Mouse (Mus musculus) MEL (cell line): ENCODE measurements around the gene Ddx6. TPM values are rescaled to one million over a fixed set of nuclear protein-coding genes. Genes with fewer than 3 reads are reported as not detected.

Source experiments
- DNase-seq: peaks from one replicate; pipeline ENCODE4 v3.0.0; 2011; ENCODE audit warnings: low read depth, low spot score
- H3K27ac ChIP-seq: 2 replicates; pipeline ENCODE4 v1.5.1; 2012; ENCODE audit warnings: low read depth, mild to moderate bottlenecking, control low read depth, low read length, moderate library complexity; ENCODE audit not compliant: control insufficient read depth
- H3K27me3 ChIP-seq, 2 experiments: fragments of 150-350 bp in 1 of 2; sonication (generic) in 1 of 2; 2 replicates each; pipeline ENCODE4 v1.6.1; 2012; ENCODE audit warnings: low read length in 2 of 2, mild to moderate bottlenecking in 2 of 2, improper control_type of control experiment in 1 of 2, moderate library complexity in 1 of 2; ENCODE audit not compliant: insufficient read depth in 2 of 2, control insufficient read depth in 1 of 2
- H3K36me3 ChIP-seq, 2 experiments: 2 replicates each; pipeline ENCODE4 v1.6.1; 2012 to 2014; ENCODE audit warnings: low read length in 2 of 2, improper control_type of control experiment in 1 of 2, inconsistent platforms in 1 of 2, mild to moderate bottlenecking in 1 of 2; ENCODE audit not compliant: insufficient read depth in 2 of 2, control insufficient read depth in 1 of 2
- H3K4me1 ChIP-seq, 2 experiments: fragments of 150-350 bp in 1 of 2; sonication (generic) in 1 of 2; 2 replicates each; pipeline ENCODE4 v1.6.1; 2012; ENCODE audit warnings: low read length in 2 of 2, improper control_type of control experiment in 1 of 2, mild to moderate bottlenecking in 1 of 2; ENCODE audit not compliant: insufficient read depth in 2 of 2, control insufficient read depth in 1 of 2
- H3K4me3 ChIP-seq, 2 experiments: fragments of 150-350 bp in 1 of 2; sonication (generic) in 1 of 2; 2 replicates each; pipeline ENCODE4 v1.5.1; 2012; ENCODE audit warnings: low read depth in 2 of 2, low read length in 2 of 2, mild to moderate bottlenecking in 2 of 2, moderate library complexity in 2 of 2, control low read depth in 1 of 2, improper control_type of control experiment in 1 of 2; ENCODE audit not compliant: control insufficient read depth in 1 of 2, insufficient read depth in 1 of 2
- H3K79me2 ChIP-seq: 2 replicates; pipeline ENCODE4 v1.6.1; 2012; ENCODE audit warnings: mild to moderate bottlenecking, low read length, moderate library complexity; ENCODE audit not compliant: control insufficient read depth, poor library complexity, insufficient read depth
- H3K9ac ChIP-seq: 2 replicates; pipeline ENCODE4 v1.6.1; 2012; ENCODE audit warnings: low read depth, mild to moderate bottlenecking, control low read depth, low read length, moderate library complexity; ENCODE audit not compliant: control insufficient read depth, poor library complexity, severe bottlenecking
- H3K9me3 ChIP-seq: fragments of 150-350 bp; sonication (generic); replicated peaks from 2 replicates; pipeline ENCODE4 v1.6.1; 2012; ENCODE audit warnings: mild to moderate bottlenecking, low read length, improper control_type of control experiment, moderate library complexity; ENCODE audit not compliant: insufficient read depth
- CHD1 ChIP-seq: IDR thresholded peaks from 2 replicates; pipeline ENCODE4 v1.6.1; 2012; ENCODE audit warnings: low read depth, mild to moderate bottlenecking, inconsistent platforms, low read length, improper control_type of control experiment
- CHD2 ChIP-seq: IDR thresholded peaks from 2 replicates; pipeline ENCODE4 v1.6.1; 2011; ENCODE audit warnings: low read length, improper control_type of control experiment
- CTCF ChIP-seq, 3 experiments: IDR thresholded peaks in 2 of 3; conservative IDR thresholded peaks in 1 of 3; 2 replicates each; pipeline ENCODE4 v1.5.1; 2011 to 2012; ENCODE audit warnings: low read length in 3 of 3, low read depth in 2 of 3, mild to moderate bottlenecking in 2 of 3, improper control_type of control experiment in 1 of 3, inconsistent platforms in 1 of 3, mixed read lengths in 1 of 3, moderate library complexity in 1 of 3; ENCODE audit not compliant: control insufficient read depth in 1 of 3, insufficient read depth in 1 of 3, poor library complexity in 1 of 3, severe bottlenecking in 1 of 3
- ELF1 ChIP-seq: IDR thresholded peaks from 2 replicates; pipeline ENCODE4 v1.6.1; 2014; ENCODE audit warnings: low read depth, mild to moderate bottlenecking, inconsistent platforms, low read length, improper control_type of control experiment, moderate library complexity
- EP300 ChIP-seq, 2 experiments: IDR thresholded peaks; 2 replicates each; pipeline ENCODE4 v1.6.1; 2011; ENCODE audit warnings: improper control_type of control experiment in 2 of 2, low read length in 2 of 2, low read depth in 1 of 2, mild to moderate bottlenecking in 1 of 2
- GATA1 ChIP-seq: IDR thresholded peaks from 2 replicates; pipeline ENCODE4 v1.6.1; 2011; ENCODE audit warnings: low read depth, low read length, improper control_type of control experiment
- JUND ChIP-seq: IDR thresholded peaks from 2 replicates; pipeline ENCODE4 v1.6.1; 2011; ENCODE audit warnings: low read depth, mild to moderate bottlenecking, improper control_type of control experiment, low read length
- KAT2A ChIP-seq: conservative IDR thresholded peaks from 2 replicates; pipeline ENCODE4 v1.6.1; 2012; ENCODE audit warnings: low read depth, low read length, improper control_type of control experiment, inconsistent platforms
- MAX ChIP-seq: IDR thresholded peaks from 2 replicates; pipeline ENCODE4 v1.6.1; 2011; ENCODE audit warnings: low read length, improper control_type of control experiment
- MAZ ChIP-seq: IDR thresholded peaks from 2 replicates; pipeline ENCODE4 v1.6.1; 2012; ENCODE audit warnings: low read depth, mild to moderate bottlenecking, inconsistent platforms, low read length, improper control_type of control experiment
- MYB ChIP-seq: IDR thresholded peaks from 2 replicates; pipeline ENCODE4 v1.6.1; 2011; ENCODE audit warnings: mild to moderate bottlenecking, low read depth, low read length, improper control_type of control experiment
- POLR2AphosphoS5 ChIP-seq: IDR thresholded peaks from 2 replicates; pipeline ENCODE4 v1.6.1; 2012; ENCODE audit warnings: low read depth, borderline replicate concordance, mild to moderate bottlenecking, inconsistent platforms, low read length, moderate library complexity, mixed read lengths
- RAD21 ChIP-seq: IDR thresholded peaks from 2 replicates; pipeline ENCODE4 v1.6.1; 2011; ENCODE audit warnings: mild to moderate bottlenecking, low read depth, low read length, improper control_type of control experiment
- RCOR1 ChIP-seq: IDR thresholded peaks from 2 replicates; pipeline ENCODE4 v1.6.1; 2012; ENCODE audit warnings: low read depth, mild to moderate bottlenecking, inconsistent platforms, low read length, improper control_type of control experiment
- SMC3 ChIP-seq: IDR thresholded peaks from 2 replicates; pipeline ENCODE4 v1.6.1; 2011; ENCODE audit warnings: low read depth, low read length, improper control_type of control experiment
- TAL1 ChIP-seq: IDR thresholded peaks from 2 replicates; pipeline ENCODE4 v1.6.1; 2012; ENCODE audit warnings: mild to moderate bottlenecking, inconsistent platforms, low read length, moderate library complexity, mixed read lengths
- TBP ChIP-seq: IDR thresholded peaks from 2 replicates; pipeline ENCODE4 v1.8.0; 2011; ENCODE audit warnings: low read depth, low read length, improper control_type of control experiment
- USF1 ChIP-seq: IDR thresholded peaks from 2 replicates; pipeline ENCODE4 v1.6.1; 2014; ENCODE audit warnings: low read depth, mild to moderate bottlenecking, inconsistent platforms, low read length, improper control_type of control experiment, moderate library complexity
- USF2 ChIP-seq, 2 experiments: IDR thresholded peaks; 2 replicates each; pipeline ENCODE4 v1.6.1; 2011 to 2012; ENCODE audit warnings: improper control_type of control experiment in 2 of 2, low read length in 2 of 2, borderline replicate concordance in 1 of 2, inconsistent platforms in 1 of 2, low read depth in 1 of 2, mild to moderate bottlenecking in 1 of 2; ENCODE audit not compliant: insufficient read depth in 1 of 2
- ZC3H11A ChIP-seq: IDR thresholded peaks from 2 replicates; pipeline ENCODE4 v1.6.1; 2012; ENCODE audit warnings: low read depth, mild to moderate bottlenecking, inconsistent platforms, low read length, improper control_type of control experiment
- ZKSCAN1 ChIP-seq: IDR thresholded peaks from 2 replicates; pipeline ENCODE4 v1.6.1; 2012; ENCODE audit warnings: low read depth, mild to moderate bottlenecking, inconsistent platforms, low read length, improper control_type of control experiment, moderate library complexity
- polyA plus RNA-seq, 2 experiments: library from polyadenylated mRNA; stranded (reverse) in 1 of 2; unstranded in 1 of 2; fragments of >175 nt in 1 of 2; fragments of >200 nt in 1 of 2; gene quantifications; 2 replicates each; pipeline versions ENCODE4 v1.2.1 to v1.2.4; 2012; ENCODE audit warnings: low replicate concordance in 2 of 2, low read depth in 1 of 2; ENCODE audit not compliant: insufficient read length in 2 of 2, insufficient read depth in 1 of 2, missing spikeins in 1 of 2
- total RNA-seq: library from RNA; depleted of rRNA; stranded (reverse); fragments of 300-350 nt; gene quantifications from 2 replicates; pipeline ENCODE4 v1.2.3, GENCODE M21; 2012

Ddx6 gene
- total and polyA plus RNA-seq, 3 experiments, result 35.9 to 96.5 (median 41.9) TPM

DNA sequence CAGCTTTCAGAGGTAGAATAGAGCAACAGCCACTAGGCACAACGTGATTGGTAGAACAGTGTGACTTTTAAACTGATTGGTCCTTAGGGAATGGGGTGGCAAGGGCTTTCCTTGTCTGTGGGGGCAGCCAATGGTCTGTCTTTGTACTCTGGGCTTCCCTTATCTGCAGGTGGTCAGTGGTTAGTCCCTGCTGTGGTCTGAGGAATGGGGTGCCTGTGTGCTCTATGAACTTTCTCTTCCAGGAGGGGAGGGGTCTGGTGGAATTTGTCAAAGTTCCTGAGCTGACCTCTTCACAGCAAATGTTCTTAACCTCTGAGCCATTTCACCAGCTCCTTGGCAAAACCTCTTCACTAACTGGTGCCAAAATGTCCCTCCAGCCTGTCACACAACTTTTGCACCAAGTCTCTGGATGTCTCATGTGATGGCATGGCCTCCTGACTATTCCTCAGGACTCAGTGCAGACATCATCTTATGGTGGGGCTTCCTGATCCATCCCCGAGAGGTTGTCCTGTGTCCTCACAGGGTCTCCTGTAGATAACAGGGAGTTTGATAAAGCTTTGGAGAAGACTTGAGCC, 67.7 kb downstream of the Ddx6 start (continued):
- TF ChIP-seq POLR2AphosphoS5, result no peak

DNA sequence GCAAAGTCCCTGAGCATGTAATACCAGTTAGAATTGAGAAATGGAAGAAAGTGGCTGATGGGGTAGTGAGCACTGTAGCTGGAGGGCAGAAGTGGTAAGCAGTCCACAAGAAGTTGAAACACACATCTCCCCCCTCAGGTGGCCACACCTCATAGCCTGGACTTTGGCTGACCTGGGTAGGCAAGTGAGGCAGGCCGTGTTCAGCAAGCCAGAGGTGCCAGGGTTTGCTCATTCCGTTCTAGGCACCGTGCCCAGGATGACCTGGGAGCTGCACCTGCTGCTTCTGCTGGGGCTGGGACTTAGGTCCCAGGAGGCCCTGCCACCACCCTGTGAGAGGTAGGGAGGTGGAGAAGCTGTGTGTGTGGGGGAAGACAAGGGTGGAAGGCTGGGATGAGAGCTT, 68.3 kb downstream of the Ddx6 start, which contains the start of gene Treh:
Treh (plus strand) TSS at position 229 of the 400 bp plus-strand sequence.
- peaks cover 3% of the 10 kb centered on the region in 2 experiments; a peak in 3 of 4 replicates for H3K27me3 ChIP-seq
- TF ChIP-seq ZC3H11A (no peak), CHD1 (no peak)
- peak within 1 kb of the TSS; percentile 19 to 53; a peak in 3 of 4 replicates for H3K4me3 ChIP-seq

DNA sequence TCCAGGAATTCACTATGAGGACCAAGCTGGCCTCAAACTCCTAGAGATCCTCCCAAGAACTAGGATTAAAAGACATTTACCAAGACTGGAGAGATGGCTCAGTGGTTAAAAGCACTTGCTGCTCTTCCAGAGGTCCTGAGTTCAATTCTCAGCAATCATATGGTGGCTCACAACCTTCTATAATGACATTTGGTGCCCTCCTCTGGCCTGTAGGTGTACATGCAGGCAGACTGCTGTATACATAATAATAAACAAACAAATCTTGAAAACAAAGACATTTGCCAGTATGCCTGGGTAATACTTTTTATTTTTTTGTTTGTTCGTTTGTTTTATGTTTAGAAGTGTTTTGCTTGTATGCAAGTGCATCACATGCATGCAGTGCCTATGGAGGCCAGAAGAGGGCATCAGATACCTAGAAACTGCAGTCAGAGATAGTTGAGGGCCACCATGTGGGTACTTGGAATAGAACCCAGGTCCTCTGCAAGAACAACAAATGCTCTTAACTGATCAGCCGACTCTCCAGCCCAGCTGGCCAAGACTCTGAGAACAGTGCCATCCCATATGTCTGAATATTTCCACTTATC, 73.7 kb downstream of the Ddx6 start:
- Histone ChIP-seq H3K36me3 (no peaks in the 10 kb centered on the region), H3K9ac (no peak overlapping the region), H3K79me2 (no peaks in the 10 kb centered on the region), H3K27ac (no peak overlapping the region), H3K27me3 (peaks cover 3 to 5% of the 10 kb centered on the region in 2 experiments), H3K4me1 (no peaks in the 10 kb centered on the region), H3K4me3 (no peak overlapping the region), H3K9me3 (no peaks in the 10 kb centered on the region)
- TF ChIP-seq ZC3H11A (peak; percentile 39), POLR2AphosphoS5 (no peak), RCOR1 (no peak), GATA1 (no peak), JUND (no peak), SMC3 (peak; percentile 60), RAD21 (peak; percentile 48), CTCF (IDR thresholded peaks at IDR 0.05 in 2 of 3, conservative IDR thresholded peaks at IDR 0.05 in 1 of 3; ENCODE audit: control insufficient read depth in 1 of 3, insufficient read depth in 1 of 3, low read depth in 2 of 3, low read length in 3 of 3, poor library complexity in 1 of 3, severe bottlenecking in 1 of 3) (peak; percentile 19 to 56 (median 41); a peak in 5 of 6 replicates), ELF1 (no peak)
- peak; percentile 42 for DNase-seq

More for the DNA sequence above, 68.3 kb downstream of the Ddx6 start, which contains the start of gene Treh:
- Histone ChIP-seq H3K4me1 (no peaks in the 10 kb centered on the region), H3K9ac (no peak within 1 kb of the TSS), H3K36me3 (no peaks in the 10 kb centered on the region), H3K9me3 (no peaks in the 10 kb centered on the region), H3K27ac (no peak within 1 kb of the TSS), H3K79me2 (no peaks in the 10 kb centered on the region)
- DNase-seq, result no peak

DNA sequence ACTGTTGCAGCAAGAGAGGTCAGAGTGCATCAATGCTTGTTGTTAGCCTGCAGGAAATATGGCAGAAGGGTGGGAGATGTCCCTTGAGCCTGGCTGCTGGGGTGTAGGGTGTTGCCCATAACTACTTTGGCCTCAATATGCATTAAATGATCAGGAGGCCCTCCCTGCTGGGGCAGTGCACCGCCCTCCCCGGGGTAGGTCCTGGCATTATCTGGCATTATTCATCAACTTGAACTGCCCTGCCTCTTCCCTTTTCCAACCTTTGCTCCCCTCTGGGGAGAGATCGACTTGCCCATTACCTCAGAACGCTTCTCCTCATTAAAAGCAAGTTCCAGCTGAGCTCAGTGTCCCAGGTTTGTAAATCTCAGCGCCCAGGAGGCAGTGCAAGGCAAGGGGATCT, 74.9 kb downstream of the Ddx6 start:
- Histone ChIP-seq H3K27me3 (peaks cover 3 to 5% of the 10 kb centered on the region in 2 experiments), H3K9ac (no peak overlapping the region), H3K4me3 (no peak overlapping the region), H3K4me1 (no peaks in the 10 kb centered on the region), H3K9me3 (no peaks in the 10 kb centered on the region), H3K27ac (no peak overlapping the region)
- TF ChIP-seq USF1 (no peak), KAT2A (no peak), USF2 (IDR thresholded peaks at IDR 0.05; ENCODE audit: borderline replicate concordance in 1 of 2, insufficient read depth in 1 of 2, low read depth in 1 of 2, low read length in 2 of 2) (no peak), POLR2AphosphoS5 (no peak), EP300 (IDR thresholded peaks at IDR 0.05; ENCODE audit: low read depth in 1 of 2, low read length in 2 of 2) (no peak), MAX (no peak), TAL1 (no peak), RCOR1 (no peak), ZKSCAN1 (no peak), MYB (no peak), CTCF (IDR thresholded peaks at IDR 0.05 in 2 of 3, conservative IDR thresholded peaks at IDR 0.05 in 1 of 3; ENCODE audit: control insufficient read depth in 1 of 3, insufficient read depth in 1 of 3, low read depth in 2 of 3, low read length in 3 of 3, poor library complexity in 1 of 3, severe bottlenecking in 1 of 3) (no peak), CHD2 (no peak), TBP (no peak), MAZ (no peak)
- TF ChIP-seq, all 39 proteins: peak for 0
- no peaks in the 10 kb centered on the region for H3K79me2 ChIP-seq
- H3K36me3 ChIP-seq, result no peaks in the 10 kb centered on the region
- DNase-seq, result no peak
